Mouse (Mus musculus) MEL (cell line): Measurements from ENCODE around the gene Limch1. TPM values are rescaled to one million over a fixed set of nuclear protein-coding genes. Genes with fewer than 3 reads are reported as not detected.

ENCODE experiments used
- DNase-seq: peaks from one replicate; pipeline ENCODE4 v3.0.0; 2011; ENCODE audit warnings: low read depth, low spot score
- H3K27ac ChIP-seq: 2 replicates; pipeline ENCODE4 v1.5.1; 2012; ENCODE audit warnings: low read depth, mild to moderate bottlenecking, control low read depth, low read length, moderate library complexity; ENCODE audit not compliant: control insufficient read depth
- H3K27me3 ChIP-seq, 2 experiments: fragments of 150-350 bp in 1 of 2; sonication (generic) in 1 of 2; 2 replicates each; pipeline ENCODE4 v1.6.1; 2012; ENCODE audit warnings: low read length in 2 of 2, mild to moderate bottlenecking in 2 of 2, improper control_type of control experiment in 1 of 2, moderate library complexity in 1 of 2; ENCODE audit not compliant: insufficient read depth in 2 of 2, control insufficient read depth in 1 of 2
- H3K36me3 ChIP-seq, 2 experiments: 2 replicates each; pipeline ENCODE4 v1.6.1; 2012 to 2014; ENCODE audit warnings: low read length in 2 of 2, improper control_type of control experiment in 1 of 2, inconsistent platforms in 1 of 2, mild to moderate bottlenecking in 1 of 2; ENCODE audit not compliant: insufficient read depth in 2 of 2, control insufficient read depth in 1 of 2
- H3K4me1 ChIP-seq, 2 experiments: fragments of 150-350 bp in 1 of 2; sonication (generic) in 1 of 2; 2 replicates each; pipeline ENCODE4 v1.6.1; 2012; ENCODE audit warnings: low read length in 2 of 2, improper control_type of control experiment in 1 of 2, mild to moderate bottlenecking in 1 of 2; ENCODE audit not compliant: insufficient read depth in 2 of 2, control insufficient read depth in 1 of 2
- H3K4me3 ChIP-seq, 2 experiments: fragments of 150-350 bp in 1 of 2; sonication (generic) in 1 of 2; 2 replicates each; pipeline ENCODE4 v1.5.1; 2012; ENCODE audit warnings: low read depth in 2 of 2, low read length in 2 of 2, mild to moderate bottlenecking in 2 of 2, moderate library complexity in 2 of 2, control low read depth in 1 of 2, improper control_type of control experiment in 1 of 2; ENCODE audit not compliant: control insufficient read depth in 1 of 2, insufficient read depth in 1 of 2
- H3K79me2 ChIP-seq: 2 replicates; pipeline ENCODE4 v1.6.1; 2012; ENCODE audit warnings: mild to moderate bottlenecking, low read length, moderate library complexity; ENCODE audit not compliant: control insufficient read depth, poor library complexity, insufficient read depth
- H3K9ac ChIP-seq: 2 replicates; pipeline ENCODE4 v1.6.1; 2012; ENCODE audit warnings: low read depth, mild to moderate bottlenecking, control low read depth, low read length, moderate library complexity; ENCODE audit not compliant: control insufficient read depth, poor library complexity, severe bottlenecking
- H3K9me3 ChIP-seq: fragments of 150-350 bp; sonication (generic); replicated peaks from 2 replicates; pipeline ENCODE4 v1.6.1; 2012; ENCODE audit warnings: mild to moderate bottlenecking, low read length, improper control_type of control experiment, moderate library complexity; ENCODE audit not compliant: insufficient read depth
- CHD1 ChIP-seq: IDR thresholded peaks from 2 replicates; pipeline ENCODE4 v1.6.1; 2012; ENCODE audit warnings: low read depth, mild to moderate bottlenecking, inconsistent platforms, low read length, improper control_type of control experiment
- CTCF ChIP-seq, 3 experiments: IDR thresholded peaks in 2 of 3; conservative IDR thresholded peaks in 1 of 3; 2 replicates each; pipeline ENCODE4 v1.5.1; 2011 to 2012; ENCODE audit warnings: low read length in 3 of 3, low read depth in 2 of 3, mild to moderate bottlenecking in 2 of 3, improper control_type of control experiment in 1 of 3, inconsistent platforms in 1 of 3, mixed read lengths in 1 of 3, moderate library complexity in 1 of 3; ENCODE audit not compliant: control insufficient read depth in 1 of 3, insufficient read depth in 1 of 3, poor library complexity in 1 of 3, severe bottlenecking in 1 of 3
- E2F4 ChIP-seq: IDR thresholded peaks from 2 replicates; pipeline ENCODE4 v1.6.1; 2011; ENCODE audit warnings: low read depth, low read length, improper control_type of control experiment, borderline replicate concordance
- ELF1 ChIP-seq: IDR thresholded peaks from 2 replicates; pipeline ENCODE4 v1.6.1; 2014; ENCODE audit warnings: low read depth, mild to moderate bottlenecking, inconsistent platforms, low read length, improper control_type of control experiment, moderate library complexity
- EP300 ChIP-seq, 2 experiments: IDR thresholded peaks; 2 replicates each; pipeline ENCODE4 v1.6.1; 2011; ENCODE audit warnings: improper control_type of control experiment in 2 of 2, low read length in 2 of 2, low read depth in 1 of 2, mild to moderate bottlenecking in 1 of 2
- ETS1 ChIP-seq: IDR thresholded peaks from 2 replicates; pipeline ENCODE4 v1.6.1; 2012; ENCODE audit warnings: low read depth, mild to moderate bottlenecking, inconsistent platforms, low read length, improper control_type of control experiment, moderate library complexity
- GATA1 ChIP-seq: IDR thresholded peaks from 2 replicates; pipeline ENCODE4 v1.6.1; 2011; ENCODE audit warnings: low read depth, low read length, improper control_type of control experiment
- JUND ChIP-seq: IDR thresholded peaks from 2 replicates; pipeline ENCODE4 v1.6.1; 2011; ENCODE audit warnings: low read depth, mild to moderate bottlenecking, improper control_type of control experiment, low read length
- MAX ChIP-seq: IDR thresholded peaks from 2 replicates; pipeline ENCODE4 v1.6.1; 2011; ENCODE audit warnings: low read length, improper control_type of control experiment
- MAZ ChIP-seq: IDR thresholded peaks from 2 replicates; pipeline ENCODE4 v1.6.1; 2012; ENCODE audit warnings: low read depth, mild to moderate bottlenecking, inconsistent platforms, low read length, improper control_type of control experiment
- MEF2A ChIP-seq: IDR thresholded peaks from 2 replicates; pipeline ENCODE4 v1.6.1; 2014; ENCODE audit warnings: low read depth, mild to moderate bottlenecking, inconsistent platforms, low read length, improper control_type of control experiment; ENCODE audit not compliant: poor library complexity, insufficient replicate concordance, severe bottlenecking; ENCODE audit errors: extremely low read depth
- MXI1 ChIP-seq: IDR thresholded peaks from 2 replicates; pipeline ENCODE4 v1.6.1; 2011; ENCODE audit warnings: mild to moderate bottlenecking, low read depth, low read length, improper control_type of control experiment
- MYB ChIP-seq: IDR thresholded peaks from 2 replicates; pipeline ENCODE4 v1.6.1; 2011; ENCODE audit warnings: mild to moderate bottlenecking, low read depth, low read length, improper control_type of control experiment
- MYC ChIP-seq: IDR thresholded peaks from 2 replicates; pipeline ENCODE4 v1.6.1; 2011; ENCODE audit warnings: low read depth, mild to moderate bottlenecking, low read length, improper control_type of control experiment, moderate library complexity
- NELFE ChIP-seq: IDR thresholded peaks from 2 replicates; pipeline ENCODE4 v1.6.1; 2011; ENCODE audit warnings: low read depth, low read length, improper control_type of control experiment
- NRF1 ChIP-seq: IDR thresholded peaks from 2 replicates; pipeline ENCODE4 v1.6.1; 2014; ENCODE audit warnings: low read depth, mild to moderate bottlenecking, inconsistent platforms, low read length, improper control_type of control experiment, moderate library complexity; ENCODE audit not compliant: poor library complexity, insufficient read depth, severe bottlenecking
- RAD21 ChIP-seq: IDR thresholded peaks from 2 replicates; pipeline ENCODE4 v1.6.1; 2011; ENCODE audit warnings: mild to moderate bottlenecking, low read depth, low read length, improper control_type of control experiment
- SMC3 ChIP-seq: IDR thresholded peaks from 2 replicates; pipeline ENCODE4 v1.6.1; 2011; ENCODE audit warnings: low read depth, low read length, improper control_type of control experiment
- TAL1 ChIP-seq: IDR thresholded peaks from 2 replicates; pipeline ENCODE4 v1.6.1; 2012; ENCODE audit warnings: mild to moderate bottlenecking, inconsistent platforms, low read length, moderate library complexity, mixed read lengths
- TBP ChIP-seq: IDR thresholded peaks from 2 replicates; pipeline ENCODE4 v1.8.0; 2011; ENCODE audit warnings: low read depth, low read length, improper control_type of control experiment
- UBTF ChIP-seq: IDR thresholded peaks from 2 replicates; pipeline ENCODE4 v1.6.1; 2012; ENCODE audit warnings: low read depth, mild to moderate bottlenecking, inconsistent platforms, low read length, improper control_type of control experiment, moderate library complexity, borderline replicate concordance; ENCODE audit not compliant: insufficient read depth
- USF1 ChIP-seq: IDR thresholded peaks from 2 replicates; pipeline ENCODE4 v1.6.1; 2014; ENCODE audit warnings: low read depth, mild to moderate bottlenecking, inconsistent platforms, low read length, improper control_type of control experiment, moderate library complexity
- USF2 ChIP-seq, 2 experiments: IDR thresholded peaks; 2 replicates each; pipeline ENCODE4 v1.6.1; 2011 to 2012; ENCODE audit warnings: improper control_type of control experiment in 2 of 2, low read length in 2 of 2, borderline replicate concordance in 1 of 2, inconsistent platforms in 1 of 2, low read depth in 1 of 2, mild to moderate bottlenecking in 1 of 2; ENCODE audit not compliant: insufficient read depth in 1 of 2
- ZKSCAN1 ChIP-seq: IDR thresholded peaks from 2 replicates; pipeline ENCODE4 v1.6.1; 2012; ENCODE audit warnings: low read depth, mild to moderate bottlenecking, inconsistent platforms, low read length, improper control_type of control experiment, moderate library complexity
- ZMIZ1 ChIP-seq: IDR thresholded peaks from 2 replicates; pipeline ENCODE4 v1.6.1; 2012; ENCODE audit warnings: low read depth, mild to moderate bottlenecking, inconsistent platforms, low read length, improper control_type of control experiment, moderate library complexity
- polyA plus RNA-seq, 2 experiments: library from polyadenylated mRNA; stranded (reverse) in 1 of 2; unstranded in 1 of 2; fragments of >175 nt in 1 of 2; fragments of >200 nt in 1 of 2; gene quantifications; 2 replicates each; pipeline versions ENCODE4 v1.2.1 to v1.2.4; 2012; ENCODE audit warnings: low replicate concordance in 2 of 2, low read depth in 1 of 2; ENCODE audit not compliant: insufficient read length in 2 of 2, insufficient read depth in 1 of 2, missing spikeins in 1 of 2
- total RNA-seq: library from RNA; depleted of rRNA; stranded (reverse); fragments of 300-350 nt; gene quantifications from 2 replicates; pipeline ENCODE4 v1.2.3, GENCODE M21; 2012

Limch1 gene
- total and polyA plus RNA-seq, 3 experiments: not detected

DNA sequence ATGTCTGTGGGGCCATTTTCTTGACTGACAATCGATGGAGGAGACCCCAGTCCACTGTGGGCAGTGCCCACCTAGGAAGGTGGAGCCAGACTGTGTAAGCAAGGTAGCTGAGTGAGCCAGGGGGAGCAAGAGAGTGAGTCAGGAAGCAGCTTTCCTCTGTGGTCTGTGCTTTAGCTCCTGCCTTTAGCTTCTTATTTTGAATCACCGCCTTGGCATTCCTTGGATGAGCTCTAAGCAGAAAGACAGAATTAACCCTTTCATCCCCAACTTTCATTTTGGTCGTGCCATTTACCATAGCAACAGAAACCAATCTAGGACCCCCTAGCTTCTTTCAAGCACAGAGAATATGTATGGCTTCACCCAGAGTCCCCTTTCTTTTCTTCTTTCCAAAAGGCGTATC is 27.7 kb upstream of the Limch1 start:
- no peaks in the 10 kb centered on the region for H3K27me3 ChIP-seq
- H3K4me3 ChIP-seq: no peak overlapping the region
- no peaks in the 10 kb centered on the region for H3K9me3 ChIP-seq
- DNase-seq: no peak
- no peaks in the 10 kb centered on the region for H3K4me1 ChIP-seq
- H3K36me3 ChIP-seq: no peaks in the 10 kb centered on the region
- no peak for TF ChIP-seq JUND
- no peak for TF ChIP-seq RAD21
- TF ChIP-seq TAL1: no peak
- no peak for TF ChIP-seq UBTF
- no peak for TF ChIP-seq GATA1
- TF ChIP-seq E2F4: no peak
- H3K79me2 ChIP-seq: no peaks in the 10 kb centered on the region
- H3K27ac ChIP-seq: no peak overlapping the region
- no peak overlapping the region for H3K9ac ChIP-seq

DNA sequence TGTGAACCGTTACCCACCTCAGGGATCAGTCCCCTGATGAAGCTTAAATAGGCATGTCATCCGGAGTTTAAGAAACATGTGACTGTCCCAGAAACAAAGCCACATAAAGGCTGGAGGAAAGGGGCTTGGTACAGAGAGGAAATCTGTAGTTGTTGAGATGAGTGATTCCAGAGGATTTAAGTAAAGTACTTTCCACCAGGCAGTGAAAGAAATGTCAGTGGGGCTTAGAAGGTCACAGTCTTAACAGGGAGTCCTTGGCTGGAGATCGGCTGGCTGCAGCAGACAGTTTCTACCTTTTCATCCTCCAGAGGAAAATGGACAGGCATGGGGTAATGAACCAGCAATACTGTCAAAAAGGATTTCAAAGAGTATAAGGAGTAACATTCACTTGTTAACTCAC is 27.2 kb upstream of the Limch1 start:
- Histone ChIP-seq H3K36me3 (no peaks in the 10 kb centered on the region), H3K9ac (no peak overlapping the region), H3K79me2 (no peaks in the 10 kb centered on the region), H3K4me3 (no peak overlapping the region), H3K27me3 (no peaks in the 10 kb centered on the region), H3K9me3 (no peaks in the 10 kb centered on the region), H3K4me1 (no peaks in the 10 kb centered on the region), H3K27ac (no peak overlapping the region)
- no peak for TF ChIP-seq CHD1
- no peak for TF ChIP-seq USF2 (IDR thresholded peaks at IDR 0.05; ENCODE audit: borderline replicate concordance in 1 of 2, insufficient read depth in 1 of 2, low read depth in 1 of 2, low read length in 2 of 2)
- TF ChIP-seq MAX: no peak
- no peak for TF ChIP-seq ZMIZ1
- no peak for TF ChIP-seq MEF2A
- TF ChIP-seq MAZ: no peak
- TF ChIP-seq NELFE: no peak
- no peak for TF ChIP-seq TAL1
- TF ChIP-seq ELF1: no peak
- TF ChIP-seq TBP: no peak
- no peak for TF ChIP-seq ETS1
- no peak for TF ChIP-seq ZKSCAN1
- no peak for DNase-seq

DNA sequence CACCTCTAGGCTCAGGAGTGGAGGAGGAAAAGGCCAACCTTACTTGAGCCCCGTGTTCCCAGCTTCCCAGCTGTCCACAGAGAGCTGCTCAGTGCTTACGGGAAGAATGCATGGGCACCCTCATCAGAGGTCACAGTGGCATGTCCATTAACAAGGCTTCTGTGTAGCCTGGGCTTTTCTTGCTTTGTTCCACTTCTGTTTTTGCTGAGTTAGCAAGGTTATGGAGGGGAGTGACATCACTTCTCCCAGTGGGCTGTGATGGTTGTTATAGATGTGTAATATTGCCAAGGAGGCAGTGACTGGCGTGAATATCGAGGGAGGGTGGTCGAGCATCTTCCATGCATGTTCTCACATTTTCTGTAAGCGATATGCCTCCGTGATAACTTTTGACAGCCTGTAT is 26.7 kb upstream of the Limch1 start:
- H3K9me3 ChIP-seq: no peaks in the 10 kb centered on the region
- H3K9ac ChIP-seq: no peak overlapping the region
- TF ChIP-seq CTCF (IDR thresholded peaks at IDR 0.05 in 2 of 3, conservative IDR thresholded peaks at IDR 0.05 in 1 of 3; ENCODE audit: control insufficient read depth in 1 of 3, insufficient read depth in 1 of 3, low read depth in 2 of 3, low read length in 3 of 3, poor library complexity in 1 of 3, severe bottlenecking in 1 of 3): no peak
- TF ChIP-seq EP300 (IDR thresholded peaks at IDR 0.05; ENCODE audit: low read depth in 1 of 2, low read length in 2 of 2): no peak
- TF ChIP-seq MXI1: no peak
- TF ChIP-seq NRF1: no peak
- TF ChIP-seq SMC3: no peak
- no peak for TF ChIP-seq MYC
- TF ChIP-seq MYB: no peak
- TF ChIP-seq USF1: no peak
- TF ChIP-seq TBP: no peak
- H3K79me2 ChIP-seq: no peaks in the 10 kb centered on the region
- H3K27me3 ChIP-seq: no peaks in the 10 kb centered on the region
- DNase-seq: no peak
- no peak overlapping the region for H3K4me3 ChIP-seq
- H3K4me1 ChIP-seq: no peaks in the 10 kb centered on the region
- no peak overlapping the region for H3K27ac ChIP-seq
- H3K36me3 ChIP-seq: no peaks in the 10 kb centered on the region
